Mouse (Mus musculus): ENCODE results near the gene Prkce. TPM values are rescaled to one million over a fixed set of nuclear protein-coding genes. Genes with fewer than 3 reads are reported as not detected.

Gene Prkce
- polyA plus RNA-seq, 1 experiment from 2014 or later, result 0.77 TPM

DNA sequence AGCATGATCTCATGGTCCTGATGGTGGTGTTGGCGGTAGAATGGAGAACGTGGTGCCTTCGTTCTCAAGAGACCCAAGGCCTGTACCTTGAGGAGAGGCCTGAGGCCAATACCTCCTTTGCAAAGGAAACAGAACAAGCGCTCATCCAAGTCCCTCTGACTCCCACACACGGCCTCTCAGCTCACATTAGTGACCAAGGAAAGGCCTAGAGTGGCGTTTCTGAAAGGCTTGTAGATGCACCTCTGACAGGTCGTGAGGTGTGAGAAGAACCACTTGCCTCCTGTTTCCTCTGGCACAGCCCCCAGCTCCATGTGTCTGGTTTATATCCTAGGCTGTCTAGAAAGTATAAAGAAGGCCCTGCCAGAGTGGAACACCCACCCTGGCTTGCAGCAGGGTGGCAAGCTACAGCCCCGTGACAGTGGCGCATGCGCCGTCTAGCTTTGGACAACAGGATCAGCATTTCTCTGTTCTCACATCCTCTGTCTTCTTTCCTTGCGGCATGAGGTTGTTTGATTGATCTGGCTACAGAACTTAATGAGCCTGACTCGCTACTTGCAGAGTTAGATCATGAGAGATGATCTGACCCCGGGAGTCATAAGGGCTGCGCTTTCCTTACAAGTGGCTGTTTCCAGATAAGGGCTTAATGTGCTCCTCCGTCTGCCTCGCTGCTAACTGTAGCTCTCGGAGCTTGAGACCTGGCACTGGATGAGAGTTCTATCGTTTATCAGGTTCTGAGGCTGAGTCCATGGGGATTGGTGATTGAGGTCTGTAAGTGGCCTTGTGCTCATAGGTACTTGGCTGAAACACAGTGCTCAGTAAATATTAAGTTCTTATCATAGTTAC is 136.0 kb downstream of the Prkce start:
- Histone ChIP-seq H3K9ac (ENCODE audit: low read depth, low read length) (0 out of 2 replicates have a peak overlapping the region, but pooled peaks have one; percentile 16), H3K4me2 (ENCODE audit: low read depth, low read length) (peak overlapping the region; percentile 13; the same call in 1 of the 2 replicates)

DNA sequence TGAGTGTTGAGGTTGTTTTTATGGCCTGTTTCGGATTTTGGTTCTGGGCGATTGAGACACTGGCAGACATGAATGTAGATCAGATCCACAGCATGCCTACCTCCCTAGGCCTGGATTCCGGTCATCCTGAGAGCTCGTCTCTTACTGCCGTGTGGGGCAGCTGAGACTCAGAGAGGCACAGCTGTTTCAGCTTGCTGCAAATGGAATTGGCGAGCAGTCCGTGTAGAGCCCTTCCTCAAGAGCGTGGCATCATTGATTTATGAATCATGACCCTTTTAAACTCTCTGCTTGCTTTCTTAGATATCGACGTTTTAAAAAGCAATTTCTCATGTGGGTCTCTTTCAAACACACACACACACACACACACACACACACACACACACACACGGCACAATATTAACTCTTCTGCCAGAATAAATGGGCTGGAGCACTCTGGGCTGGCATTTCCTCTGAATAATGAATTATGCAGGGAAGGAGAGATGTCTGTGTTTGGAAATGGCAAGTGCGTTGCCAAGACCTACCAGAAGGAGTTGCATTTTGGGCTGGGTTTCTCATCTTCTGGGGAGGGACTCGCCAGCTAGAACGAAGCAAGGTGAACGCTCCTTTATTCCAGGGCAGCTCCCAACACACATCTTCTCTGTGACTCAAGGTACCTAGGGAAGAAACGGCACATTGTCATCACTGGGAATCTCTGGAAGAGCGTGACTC is 137.5 kb downstream of the Prkce start:
- Histone ChIP-seq H3K4me3 (ENCODE audit: low read depth, low read length) (no peak overlapping the region), H3K27ac (ENCODE audit: low read length) (no peak overlapping the region), H3K9me3 (replicated peaks; ENCODE audit: control insufficient read depth, low read length) (no peaks in the 10 kb centered on the region), H3K27me3 (ENCODE audit: control insufficient read depth, insufficient read depth, low read depth, low read length) (no peaks in the 10 kb centered on the region), H3K4me1 (ENCODE audit: control insufficient read depth, low read depth, low read length) (peaks cover 43% of the 10 kb centered on the region), H3K36me3 (ENCODE audit: control insufficient read depth, insufficient read depth) (no peaks in the 10 kb centered on the region), H3K9ac (ENCODE audit: low read depth, low read length) (no peak overlapping the region), H3K4me2 (ENCODE audit: low read depth, low read length) (no peak overlapping the region)
- 78% methylated on average over 17 of the region's 17 CpGs for WGBS (ENCODE audit: insufficient replicate concordance)
- ATAC-seq (ENCODE audit: low read depth), result no peak

More for the DNA sequence above, 136.0 kb downstream of the Prkce start:
- no peak overlapping the region for H3K4me3 ChIP-seq (ENCODE audit: low read depth, low read length)
- H3K36me3 ChIP-seq (ENCODE audit: control insufficient read depth, insufficient read depth), result no peaks in the 10 kb centered on the region
- 54% methylated on average over 19 of the region's 19 CpGs for WGBS (ENCODE audit: insufficient replicate concordance)
- H3K27me3 ChIP-seq (ENCODE audit: control insufficient read depth, insufficient read depth, low read depth, low read length), result no peaks in the 10 kb centered on the region
- peak; percentile 63 for ATAC-seq (ENCODE audit: low read depth)
- no peaks in the 10 kb centered on the region for H3K9me3 ChIP-seq (replicated peaks; ENCODE audit: control insufficient read depth, low read length)
- H3K4me1 ChIP-seq (ENCODE audit: control insufficient read depth, low read depth, low read length), result peaks cover 43% of the 10 kb centered on the region
- H3K27ac ChIP-seq (ENCODE audit: low read length), result peak overlapping the region; percentile 58

DNA sequence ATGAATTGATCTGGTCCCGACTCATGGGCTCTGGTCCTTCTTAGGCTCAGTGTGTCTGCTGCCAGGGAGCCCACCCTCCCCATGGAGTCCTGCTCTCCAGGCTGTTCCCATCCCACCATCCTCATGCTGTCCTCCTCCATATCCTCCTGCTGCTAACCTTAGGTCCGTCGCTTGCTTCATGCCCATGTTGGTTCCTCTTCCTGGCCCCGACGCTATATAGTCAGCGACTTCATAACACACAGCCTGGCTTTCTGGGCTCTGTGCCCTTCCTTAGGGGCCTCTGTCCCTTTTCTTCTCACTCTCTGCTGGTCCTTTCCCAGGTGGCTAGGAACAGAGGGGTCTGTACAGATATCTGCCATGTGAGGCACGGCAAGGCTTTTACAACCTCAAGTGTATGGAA is 138.6 kb downstream of the Prkce start:
- H3K36me3 ChIP-seq (ENCODE audit: control insufficient read depth, insufficient read depth), result no peaks in the 10 kb centered on the region
- H3K4me2 ChIP-seq (ENCODE audit: low read depth, low read length), result no peak overlapping the region
- no peak overlapping the region for H3K4me3 ChIP-seq (ENCODE audit: low read depth, low read length)
- H3K9ac ChIP-seq (ENCODE audit: low read depth, low read length), result no peak overlapping the region
- no peaks in the 10 kb centered on the region for H3K27me3 ChIP-seq (ENCODE audit: control insufficient read depth, insufficient read depth, low read depth, low read length)
- 48% methylated on average over 7 of the region's 7 CpGs for WGBS (ENCODE audit: insufficient replicate concordance)
- no peaks in the 10 kb centered on the region for H3K9me3 ChIP-seq (replicated peaks; ENCODE audit: control insufficient read depth, low read length)
- peaks cover 34% of the 10 kb centered on the region for H3K4me1 ChIP-seq (ENCODE audit: control insufficient read depth, low read depth, low read length)
- H3K27ac ChIP-seq (ENCODE audit: low read length), result no peak overlapping the region
- ATAC-seq (ENCODE audit: low read depth), result no peak

GRCm38 (mm10) chr17:86313413-86314139 is 146.0 kb downstream of the Prkce start:
- ATAC-seq (ENCODE audit: low read depth), result peak; percentile 99
- 15% methylated on average over 8 of the region's 8 CpGs for WGBS (ENCODE audit: insufficient replicate concordance)
- Histone ChIP-seq H3K4me2 (ENCODE audit: low read depth, low read length) (peak overlapping the region; percentile 18; the same call in 1 of the 2 replicates), H3K36me3 (ENCODE audit: control insufficient read depth, insufficient read depth) (no peaks in the 10 kb centered on the region), H3K27me3 (ENCODE audit: control insufficient read depth, insufficient read depth, low read depth, low read length) (no peaks in the 10 kb centered on the region), H3K27ac (ENCODE audit: low read length) (peak overlapping the region; percentile 87), H3K9me3 (replicated peaks; ENCODE audit: control insufficient read depth, low read length) (no peaks in the 10 kb centered on the region), H3K9ac (ENCODE audit: low read depth, low read length) (0 out of 2 replicates have a peak overlapping the region, but pooled peaks have one; percentile 4), H3K4me1 (ENCODE audit: control insufficient read depth, low read depth, low read length) (peaks cover 18% of the 10 kb centered on the region), H3K4me3 (ENCODE audit: low read depth, low read length) (no peak overlapping the region)

DNA sequence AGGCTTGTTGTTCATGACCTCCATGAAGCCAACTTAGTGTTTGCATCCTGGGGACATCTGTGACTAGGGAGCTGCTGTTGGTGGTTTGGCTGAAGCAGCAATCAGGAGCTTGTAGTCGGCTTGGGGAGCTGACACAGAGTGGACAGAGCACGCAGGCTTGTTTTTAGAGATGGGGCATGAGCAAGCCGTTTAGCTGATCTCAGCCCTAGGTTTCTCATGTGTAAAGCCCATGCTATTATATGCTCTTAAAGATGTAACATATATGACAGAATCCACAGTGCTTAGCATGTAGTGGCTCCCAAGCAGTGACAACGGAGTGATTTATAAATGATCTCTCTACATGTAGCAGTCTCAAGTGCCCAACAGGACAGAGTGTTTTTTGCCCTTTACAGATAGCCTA is 148.3 kb downstream of the Prkce start:
- Histone ChIP-seq H3K4me3 (ENCODE audit: low read depth, low read length) (no peak overlapping the region), H3K9ac (ENCODE audit: low read depth, low read length) (no peak overlapping the region), H3K9me3 (replicated peaks; ENCODE audit: control insufficient read depth, low read length) (no peaks in the 10 kb centered on the region), H3K27ac (ENCODE audit: low read length) (no peak overlapping the region), H3K27me3 (ENCODE audit: control insufficient read depth, insufficient read depth, low read depth, low read length) (no peaks in the 10 kb centered on the region), H3K4me2 (ENCODE audit: low read depth, low read length) (no peak overlapping the region), H3K4me1 (ENCODE audit: control insufficient read depth, low read depth, low read length) (peaks cover 18% of the 10 kb centered on the region), H3K36me3 (ENCODE audit: control insufficient read depth, insufficient read depth) (no peaks in the 10 kb centered on the region)
- ATAC-seq (ENCODE audit: low read depth), result no peak
- WGBS (ENCODE audit: insufficient replicate concordance), result 75% methylated on average over 4 of the region's 4 CpGs

DNA sequence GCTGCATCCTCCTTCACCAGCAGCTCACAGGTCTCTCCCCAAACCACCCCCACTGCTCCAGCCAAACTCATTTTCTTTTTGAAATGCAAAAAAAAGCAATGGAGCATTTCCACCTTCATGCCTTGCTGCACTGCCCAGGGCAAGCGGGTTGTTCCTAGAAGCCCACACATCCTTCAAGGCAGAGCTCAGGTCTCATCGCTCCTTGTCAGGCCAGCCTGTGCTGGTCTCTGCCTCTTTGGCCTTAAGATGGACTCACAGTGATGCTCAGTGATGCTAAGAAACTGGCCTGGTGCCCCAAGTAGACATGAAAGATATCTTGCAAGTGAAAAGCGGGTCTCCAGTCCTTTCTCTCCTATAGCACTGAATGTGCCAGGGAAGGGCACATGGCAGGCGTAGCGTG is 149.2 kb downstream of the Prkce start:
- Histone ChIP-seq H3K27me3 (ENCODE audit: control insufficient read depth, insufficient read depth, low read depth, low read length) (no peaks in the 10 kb centered on the region), H3K4me2 (ENCODE audit: low read depth, low read length) (no peak overlapping the region), H3K36me3 (ENCODE audit: control insufficient read depth, insufficient read depth) (no peaks in the 10 kb centered on the region), H3K4me3 (ENCODE audit: low read depth, low read length) (no peak overlapping the region), H3K9me3 (replicated peaks; ENCODE audit: control insufficient read depth, low read length) (no peaks in the 10 kb centered on the region), H3K9ac (ENCODE audit: low read depth, low read length) (no peak overlapping the region), H3K4me1 (ENCODE audit: control insufficient read depth, low read depth, low read length) (peaks cover 18% of the 10 kb centered on the region), H3K27ac (ENCODE audit: low read length) (no peak overlapping the region)
- no peak for ATAC-seq (ENCODE audit: low read depth)
- WGBS (ENCODE audit: insufficient replicate concordance), result 82% methylated on average over 5 of the region's 5 CpGs

DNA sequence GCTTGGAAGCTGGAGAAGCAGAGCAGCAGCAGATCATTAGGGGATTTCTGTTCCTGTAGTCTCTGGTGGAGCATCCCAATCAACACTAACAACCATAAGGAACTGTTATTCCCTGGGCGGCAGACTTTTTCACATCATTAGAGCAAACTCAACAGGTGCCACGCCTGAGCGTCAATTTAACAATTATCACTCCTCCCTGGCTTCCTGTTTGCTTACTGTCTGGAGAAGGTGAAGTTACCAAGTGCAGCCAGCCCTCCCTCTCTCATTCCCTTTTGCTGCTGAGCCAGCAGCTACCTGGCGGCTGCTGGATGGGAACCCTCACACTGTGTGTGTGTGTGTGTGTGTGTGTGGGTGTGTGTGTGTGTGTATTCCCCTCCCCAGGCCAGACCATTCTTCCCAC is 149.6 kb downstream of the Prkce start:
- Histone ChIP-seq H3K4me3 (ENCODE audit: low read depth, low read length) (no peak overlapping the region), H3K4me2 (ENCODE audit: low read depth, low read length) (no peak overlapping the region), H3K36me3 (ENCODE audit: control insufficient read depth, insufficient read depth) (no peaks in the 10 kb centered on the region), H3K9ac (ENCODE audit: low read depth, low read length) (no peak overlapping the region), H3K9me3 (replicated peaks; ENCODE audit: control insufficient read depth, low read length) (no peaks in the 10 kb centered on the region), H3K27ac (ENCODE audit: low read length) (no peak overlapping the region), H3K4me1 (ENCODE audit: control insufficient read depth, low read depth, low read length) (peaks cover 18% of the 10 kb centered on the region), H3K27me3 (ENCODE audit: control insufficient read depth, insufficient read depth, low read depth, low read length) (no peaks in the 10 kb centered on the region)
- ATAC-seq (ENCODE audit: low read depth), result no peak
- WGBS (ENCODE audit: insufficient replicate concordance), result 44% methylated on average over 4 of the region's 4 CpGs

DNA sequence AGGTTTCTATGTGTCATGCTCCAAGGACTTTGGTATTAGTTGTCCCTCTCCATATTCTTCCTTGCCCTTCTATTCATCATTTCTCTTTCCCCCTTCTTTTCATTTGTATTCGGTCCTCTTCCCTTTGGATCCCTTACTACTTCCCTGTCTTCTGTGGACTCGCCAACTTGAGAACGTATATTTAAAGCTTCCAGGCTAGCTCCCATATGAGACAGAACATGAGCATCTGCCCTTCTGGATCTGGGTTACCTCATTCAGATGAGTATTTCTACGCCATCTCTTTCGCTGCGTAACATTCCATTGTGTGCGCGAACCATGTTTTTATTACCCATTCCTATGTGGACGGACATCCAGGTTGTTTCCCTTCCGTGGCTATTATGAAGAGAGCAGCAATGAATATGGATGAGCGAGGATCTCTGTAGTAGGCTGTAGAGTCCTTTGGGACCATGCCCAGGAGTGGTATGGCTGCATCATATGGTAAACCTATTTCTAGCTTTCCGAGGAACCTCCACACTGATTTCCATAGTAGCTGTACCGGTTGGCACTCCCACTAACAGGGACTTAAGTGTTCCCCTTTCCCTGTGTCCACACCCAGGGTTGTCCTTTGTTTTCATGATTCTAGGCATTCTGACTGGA is 152.5 kb downstream of the Prkce start:
- no peak overlapping the region for H3K4me2 ChIP-seq (ENCODE audit: low read depth, low read length)
- WGBS (ENCODE audit: insufficient replicate concordance), result 81% methylated on average over 13 of the region's 13 CpGs
- peaks cover 4% of the 10 kb centered on the region for H3K4me1 ChIP-seq (ENCODE audit: control insufficient read depth, low read depth, low read length)
- H3K36me3 ChIP-seq (ENCODE audit: control insufficient read depth, insufficient read depth), result no peaks in the 10 kb centered on the region
- no peaks in the 10 kb centered on the region for H3K9me3 ChIP-seq (replicated peaks; ENCODE audit: control insufficient read depth, low read length)
- H3K27ac ChIP-seq (ENCODE audit: low read length), result no peak overlapping the region
- ATAC-seq (ENCODE audit: low read depth), result no peak
- H3K4me3 ChIP-seq (ENCODE audit: low read depth, low read length), result no peak overlapping the region
- no peak overlapping the region for H3K9ac ChIP-seq (ENCODE audit: low read depth, low read length)
- H3K27me3 ChIP-seq (ENCODE audit: control insufficient read depth, insufficient read depth, low read depth, low read length), result no peaks in the 10 kb centered on the region
